Mouse (Mus musculus): ENCODE measurements around the gene Gm765. TPM values are rescaled to one million over a fixed set of nuclear protein-coding genes. Genes with fewer than 3 reads are reported as not detected.

Gene Gm765
- polyA plus RNA-seq, 1 experiment from 2014 or later: not detected

DNA sequence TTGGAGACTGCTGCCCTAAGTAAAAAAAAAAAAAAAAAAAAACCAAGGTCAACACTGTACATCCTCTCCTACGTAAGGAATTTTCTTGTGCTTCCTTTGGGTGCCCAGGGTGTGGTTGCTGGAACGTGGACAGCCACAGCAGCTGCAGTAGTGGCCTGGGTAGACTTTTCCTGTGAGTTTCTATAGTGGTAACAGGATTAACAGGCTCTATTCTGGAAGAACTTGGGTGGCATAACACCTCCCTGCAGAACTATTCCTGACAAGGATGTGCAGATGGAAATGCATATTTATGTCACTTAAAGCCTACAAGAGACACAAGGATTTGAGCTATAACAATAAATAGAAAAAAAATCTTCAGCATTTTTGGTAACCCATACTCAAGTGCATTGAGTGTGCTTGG lies 83.5 kb downstream of the Gm765 start:
- no peak for ATAC-seq (replicated peaks; ENCODE audit: insufficient number of reproducible peaks, low FRiP score, low TSS enrichment)
- no peaks in the 10 kb centered on the region for H3K27me3 ChIP-seq (ENCODE audit: control insufficient read depth, insufficient read depth, low read length)
- peaks cover 5% of the 10 kb centered on the region; the same call in 1 of the 2 replicates for H3K9me3 ChIP-seq (replicated peaks; ENCODE audit: control insufficient read depth, low read length)
- H3K36me3 ChIP-seq (ENCODE audit: control insufficient read depth, insufficient read depth, low read length): no peaks in the 10 kb centered on the region; the same call in 1 of the 2 replicates
- no peak overlapping the region for H3K4me2 ChIP-seq
- no peak overlapping the region for H3K9ac ChIP-seq (ENCODE audit: low read depth, low read length)
- H3K4me3 ChIP-seq (ENCODE audit: low read depth, low read length): no peak overlapping the region
- H3K27ac ChIP-seq (ENCODE audit: low read depth, low read length): no peak overlapping the region
- WGBS (ENCODE audit: insufficient replicate concordance): 41% methylated on average over 2 of the region's 2 CpGs
- no peaks in the 10 kb centered on the region for H3K4me1 ChIP-seq (ENCODE audit: control insufficient read depth, insufficient read depth, low read length)

DNA sequence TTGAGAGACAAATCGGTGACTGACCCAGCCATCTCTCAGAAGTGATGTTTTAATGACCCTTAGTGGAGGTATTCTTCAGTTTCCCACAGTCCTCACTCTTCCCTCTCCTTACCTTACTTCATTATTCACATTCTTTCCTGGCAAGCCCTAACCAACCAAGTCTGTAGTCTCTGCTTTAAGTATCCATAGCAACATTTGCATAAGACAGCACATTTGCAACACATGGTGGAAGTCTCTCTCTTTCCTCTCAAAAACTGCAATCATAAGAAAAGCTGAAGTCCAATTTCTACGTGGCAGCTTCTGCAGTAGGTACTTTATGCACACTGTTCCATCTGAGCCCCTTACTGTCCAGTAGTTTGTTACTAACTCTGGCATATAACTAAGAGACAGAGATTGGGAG lies 96.1 kb downstream of the Gm765 start:
- H3K36me3 ChIP-seq (ENCODE audit: control insufficient read depth, insufficient read depth, low read length): no peaks in the 10 kb centered on the region
- H3K4me3 ChIP-seq (ENCODE audit: low read depth, low read length): no peak overlapping the region
- no peak overlapping the region for H3K9ac ChIP-seq (ENCODE audit: low read depth, low read length)
- H3K4me1 ChIP-seq (ENCODE audit: control insufficient read depth, insufficient read depth, low read length): no peaks in the 10 kb centered on the region
- no peaks in the 10 kb centered on the region for H3K27me3 ChIP-seq (ENCODE audit: control insufficient read depth, insufficient read depth, low read length)
- ATAC-seq (replicated peaks; ENCODE audit: insufficient number of reproducible peaks, low FRiP score, low TSS enrichment): no peak
- H3K4me2 ChIP-seq: no peak overlapping the region
- H3K9me3 ChIP-seq (replicated peaks; ENCODE audit: control insufficient read depth, low read length): no peaks in the 10 kb centered on the region
- WGBS (ENCODE audit: insufficient replicate concordance): 73% methylated on average over 2 of the region's 2 CpGs
- no peak overlapping the region for H3K27ac ChIP-seq (ENCODE audit: low read depth, low read length)

DNA sequence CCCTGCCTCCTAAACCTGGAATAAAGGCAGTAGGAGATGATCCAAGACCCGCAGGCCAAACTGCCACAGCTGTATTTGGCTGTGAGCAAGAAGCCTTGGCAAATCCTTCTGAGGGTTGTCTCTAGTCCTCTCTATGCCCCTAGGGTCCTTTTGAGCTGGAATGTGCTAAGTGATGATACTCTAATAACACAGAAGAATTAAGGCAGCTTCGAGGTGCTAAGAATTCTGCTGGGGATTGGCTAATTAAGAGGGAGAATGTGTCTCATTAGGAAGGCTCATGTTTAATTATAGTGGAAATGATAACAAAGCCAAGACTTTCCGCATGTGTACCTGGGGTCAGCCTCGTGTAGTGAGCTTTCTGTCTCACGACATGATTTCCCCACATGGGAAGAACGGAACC lies 99.4 kb downstream of the Gm765 start:
- no peak for ATAC-seq (replicated peaks; ENCODE audit: insufficient number of reproducible peaks, low FRiP score, low TSS enrichment)
- H3K4me2 ChIP-seq: no peak overlapping the region
- H3K9ac ChIP-seq (ENCODE audit: low read depth, low read length): no peak overlapping the region
- H3K9me3 ChIP-seq (replicated peaks; ENCODE audit: control insufficient read depth, low read length): no peaks in the 10 kb centered on the region
- H3K4me1 ChIP-seq (ENCODE audit: control insufficient read depth, insufficient read depth, low read length): no peaks in the 10 kb centered on the region
- 63% methylated on average over 6 of the region's 6 CpGs for WGBS (ENCODE audit: insufficient replicate concordance)
- H3K27me3 ChIP-seq (ENCODE audit: control insufficient read depth, insufficient read depth, low read length): no peaks in the 10 kb centered on the region
- no peak overlapping the region for H3K27ac ChIP-seq (ENCODE audit: low read depth, low read length)
- H3K4me3 ChIP-seq (ENCODE audit: low read depth, low read length): no peak overlapping the region
- H3K36me3 ChIP-seq (ENCODE audit: control insufficient read depth, insufficient read depth, low read length): no peaks in the 10 kb centered on the region

DNA sequence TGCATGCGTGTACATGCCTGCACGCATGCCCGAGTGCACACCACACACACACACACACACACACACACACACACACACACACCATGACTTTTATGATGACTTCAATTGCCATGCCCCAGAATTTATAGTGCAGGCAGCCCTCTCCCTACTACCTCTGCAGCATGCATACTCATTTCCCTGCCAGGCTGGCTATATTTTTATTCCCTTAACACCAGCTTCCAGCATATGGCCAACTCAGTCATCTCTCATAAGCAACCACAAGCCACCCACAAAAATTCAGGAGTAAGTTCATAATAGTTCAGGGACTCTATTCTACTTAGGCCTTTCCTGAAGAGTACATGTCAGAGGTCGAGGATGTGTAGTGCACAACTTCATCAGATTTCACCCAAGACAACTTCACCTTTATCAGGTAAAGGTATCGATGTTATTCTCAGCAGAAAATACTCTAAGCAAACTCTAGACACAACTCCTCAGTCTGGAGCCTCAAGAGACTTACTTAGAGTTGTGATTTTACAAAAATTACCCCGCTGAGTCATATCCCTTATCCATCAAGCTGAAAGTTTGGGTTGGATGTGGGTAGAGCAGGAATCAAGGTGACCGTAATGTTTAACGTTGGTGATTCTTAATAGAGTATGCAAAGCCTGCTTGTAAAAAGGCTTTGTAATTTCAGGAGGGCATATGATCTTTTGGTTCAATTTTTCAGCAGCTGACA lies 101.8 kb downstream of the Gm765 start:
- Histone ChIP-seq H3K27ac (ENCODE audit: low read depth, low read length) (no peak overlapping the region), H3K9me3 (replicated peaks; ENCODE audit: control insufficient read depth, low read length) (no peaks in the 10 kb centered on the region), H3K9ac (ENCODE audit: low read depth, low read length) (no peak overlapping the region), H3K4me1 (ENCODE audit: control insufficient read depth, insufficient read depth, low read length) (no peaks in the 10 kb centered on the region), H3K27me3 (ENCODE audit: control insufficient read depth, insufficient read depth, low read length) (no peaks in the 10 kb centered on the region), H3K36me3 (ENCODE audit: control insufficient read depth, insufficient read depth, low read length) (no peaks in the 10 kb centered on the region), H3K4me2 (no peak overlapping the region), H3K4me3 (ENCODE audit: low read depth, low read length) (no peak overlapping the region)
- ATAC-seq (replicated peaks; ENCODE audit: insufficient number of reproducible peaks, low FRiP score, low TSS enrichment): no peak
- 81% methylated on average over 8 of the region's 8 CpGs for WGBS (ENCODE audit: insufficient replicate concordance)

DNA sequence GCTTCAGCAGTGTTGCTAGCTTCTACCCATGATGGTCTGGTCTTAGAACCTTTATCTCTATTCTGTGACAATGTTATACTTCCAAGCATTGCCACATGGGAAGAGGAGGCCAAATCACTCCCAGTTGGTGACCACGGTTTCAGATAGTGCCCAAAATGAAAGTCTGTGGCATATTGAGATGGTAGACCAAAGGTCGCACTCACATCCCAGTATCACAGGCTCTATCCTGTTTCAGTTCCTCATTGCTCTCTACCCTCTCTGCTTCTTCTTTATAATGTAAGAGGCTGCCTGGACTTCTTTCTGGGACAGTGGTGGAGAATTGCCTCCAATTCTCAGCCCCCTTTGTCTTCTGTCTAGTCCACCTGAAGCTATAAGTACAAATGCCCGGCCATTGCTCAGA lies 108.5 kb downstream of the Gm765 start:
- WGBS (ENCODE audit: insufficient replicate concordance): 84% methylated on average over 3 of the region's 3 CpGs
- no peaks in the 10 kb centered on the region for H3K9me3 ChIP-seq (replicated peaks; ENCODE audit: control insufficient read depth, low read length)
- H3K27me3 ChIP-seq (ENCODE audit: control insufficient read depth, insufficient read depth, low read length): no peaks in the 10 kb centered on the region
- no peak overlapping the region for H3K4me3 ChIP-seq (ENCODE audit: low read depth, low read length)
- no peak overlapping the region for H3K9ac ChIP-seq (ENCODE audit: low read depth, low read length)
- no peak overlapping the region for H3K4me2 ChIP-seq
- H3K27ac ChIP-seq (ENCODE audit: low read depth, low read length): no peak overlapping the region
- no peaks in the 10 kb centered on the region for H3K4me1 ChIP-seq (ENCODE audit: control insufficient read depth, insufficient read depth, low read length)
- no peak for ATAC-seq (replicated peaks; ENCODE audit: insufficient number of reproducible peaks, low FRiP score, low TSS enrichment)
- no peaks in the 10 kb centered on the region for H3K36me3 ChIP-seq (ENCODE audit: control insufficient read depth, insufficient read depth, low read length)

DNA sequence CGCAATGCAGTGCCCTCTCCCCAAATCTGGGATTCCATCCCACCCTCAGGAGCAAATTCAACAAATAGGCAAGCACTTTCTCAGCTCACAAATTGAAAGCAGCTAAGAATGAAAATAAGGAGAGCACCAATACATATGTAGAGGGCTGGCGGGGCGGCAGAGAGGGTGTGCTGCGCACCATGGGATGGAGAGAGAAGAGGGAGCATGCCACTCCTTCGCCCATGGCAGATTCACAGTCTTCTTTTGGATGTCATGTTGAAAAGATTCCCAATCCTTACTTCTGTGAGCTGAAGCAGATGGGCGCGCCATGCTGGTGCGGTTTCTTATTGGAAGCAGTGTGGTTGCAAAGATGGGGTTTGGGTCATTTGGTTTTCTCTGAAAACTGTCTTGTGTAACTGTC lies 118.6 kb downstream of the Gm765 start:
- no peak overlapping the region for H3K4me2 ChIP-seq
- no peak overlapping the region for H3K27ac ChIP-seq (ENCODE audit: low read depth, low read length)
- H3K9me3 ChIP-seq (replicated peaks; ENCODE audit: control insufficient read depth, low read length): no peaks in the 10 kb centered on the region
- no peak overlapping the region for H3K4me3 ChIP-seq (ENCODE audit: low read depth, low read length)
- no peaks in the 10 kb centered on the region for H3K27me3 ChIP-seq (ENCODE audit: control insufficient read depth, insufficient read depth, low read length)
- ATAC-seq (replicated peaks; ENCODE audit: insufficient number of reproducible peaks, low FRiP score, low TSS enrichment): no peak
- 89% methylated on average over 8 of the region's 8 CpGs for WGBS (ENCODE audit: insufficient replicate concordance)
- no peaks in the 10 kb centered on the region for H3K4me1 ChIP-seq (ENCODE audit: control insufficient read depth, insufficient read depth, low read length)
- H3K36me3 ChIP-seq (ENCODE audit: control insufficient read depth, insufficient read depth, low read length): no peaks in the 10 kb centered on the region
- no peak overlapping the region for H3K9ac ChIP-seq (ENCODE audit: low read depth, low read length)

DNA sequence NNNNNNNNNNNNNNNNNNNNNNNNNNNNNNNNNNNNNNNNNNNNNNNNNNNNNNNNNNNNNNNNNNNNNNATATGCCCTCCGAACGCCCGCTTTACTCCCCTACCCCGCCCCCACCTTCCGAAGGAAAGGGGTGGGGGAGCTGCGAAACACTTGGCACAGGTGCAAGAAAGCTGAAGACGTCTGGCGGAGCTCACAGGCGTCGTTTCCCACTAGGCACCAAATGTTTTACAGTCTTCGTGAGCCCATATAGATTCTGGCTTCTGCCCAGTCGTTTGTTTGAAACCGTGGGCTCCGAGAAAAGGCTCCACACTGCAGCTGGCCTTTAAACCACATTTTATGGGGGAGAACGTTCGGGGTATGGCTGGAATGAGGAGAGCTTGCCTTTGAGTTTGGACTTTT lies 120.6 kb downstream of the Gm765 start:
- Histone ChIP-seq H3K9ac (ENCODE audit: low read depth, low read length) (no peak overlapping the region), H3K4me1 (ENCODE audit: control insufficient read depth, insufficient read depth, low read length) (no peaks in the 10 kb centered on the region), H3K4me2 (no peak overlapping the region), H3K27me3 (ENCODE audit: control insufficient read depth, insufficient read depth, low read length) (no peaks in the 10 kb centered on the region), H3K9me3 (replicated peaks; ENCODE audit: control insufficient read depth, low read length) (no peaks in the 10 kb centered on the region), H3K4me3 (ENCODE audit: low read depth, low read length) (no peak overlapping the region), H3K36me3 (ENCODE audit: control insufficient read depth, insufficient read depth, low read length) (no peaks in the 10 kb centered on the region), H3K27ac (ENCODE audit: low read depth, low read length) (no peak overlapping the region)
- ATAC-seq (replicated peaks; ENCODE audit: insufficient number of reproducible peaks, low FRiP score, low TSS enrichment): no peak
- 77% methylated on average over 16 of the region's 16 CpGs for WGBS (ENCODE audit: insufficient replicate concordance)

DNA sequence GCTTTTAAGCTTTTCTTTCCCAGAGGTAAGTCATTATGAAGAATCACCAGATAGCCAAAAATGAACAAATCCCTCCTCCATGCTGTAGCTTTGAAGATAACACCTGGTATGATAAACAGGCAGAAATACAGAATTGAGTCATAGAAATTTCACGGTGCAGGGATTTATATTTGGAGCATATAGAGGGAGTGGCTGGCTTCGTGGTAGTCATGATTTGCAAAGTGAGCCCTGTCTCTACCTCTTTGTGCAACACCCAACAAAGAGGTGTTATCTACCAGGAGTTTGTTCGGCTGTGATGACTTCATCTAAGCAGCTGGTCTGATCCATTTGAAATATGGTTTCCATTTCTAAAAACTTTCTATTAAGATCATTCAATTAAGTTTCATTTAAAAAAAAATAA lies 130.3 kb downstream of the Gm765 start:
- Histone ChIP-seq H3K9me3 (replicated peaks; ENCODE audit: control insufficient read depth, low read length) (no peaks in the 10 kb centered on the region), H3K9ac (ENCODE audit: low read depth, low read length) (no peak overlapping the region), H3K4me2 (no peak overlapping the region), H3K27me3 (ENCODE audit: control insufficient read depth, insufficient read depth, low read length) (no peaks in the 10 kb centered on the region), H3K27ac (ENCODE audit: low read depth, low read length) (no peak overlapping the region), H3K36me3 (ENCODE audit: control insufficient read depth, insufficient read depth, low read length) (no peaks in the 10 kb centered on the region), H3K4me1 (ENCODE audit: control insufficient read depth, insufficient read depth, low read length) (no peaks in the 10 kb centered on the region), H3K4me3 (ENCODE audit: low read depth, low read length) (no peak overlapping the region)
- no peak for ATAC-seq (replicated peaks; ENCODE audit: insufficient number of reproducible peaks, low FRiP score, low TSS enrichment)
- WGBS (ENCODE audit: insufficient replicate concordance): 72% methylated on average over 3 of the region's 3 CpGs

DNA sequence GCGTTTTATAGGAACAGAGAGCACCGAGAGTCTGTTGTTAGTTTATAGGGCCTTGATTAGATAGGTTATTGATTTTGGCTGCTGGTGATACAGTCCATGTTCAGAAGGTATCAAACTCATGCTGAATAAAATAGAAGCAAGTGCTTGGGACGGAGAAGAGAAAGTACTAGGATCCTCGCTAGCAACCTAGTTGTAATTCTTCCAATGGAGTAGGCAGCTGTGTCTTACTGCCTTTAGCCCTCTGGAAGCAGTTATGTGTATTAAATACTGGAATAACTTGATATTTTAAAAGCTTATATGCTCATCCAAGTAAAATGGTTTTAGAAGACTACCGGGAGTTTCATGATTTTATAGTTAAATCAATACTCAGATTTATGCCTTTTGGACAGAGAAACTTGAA lies 132.3 kb downstream of the Gm765 start:
- 84% methylated on average over 5 of the region's 5 CpGs for WGBS (ENCODE audit: insufficient replicate concordance)
- Histone ChIP-seq H3K4me1 (ENCODE audit: control insufficient read depth, insufficient read depth, low read length) (no peaks in the 10 kb centered on the region), H3K4me3 (ENCODE audit: low read depth, low read length) (no peak overlapping the region), H3K4me2 (no peak overlapping the region), H3K9me3 (replicated peaks; ENCODE audit: control insufficient read depth, low read length) (no peaks in the 10 kb centered on the region), H3K9ac (ENCODE audit: low read depth, low read length) (no peak overlapping the region), H3K36me3 (ENCODE audit: control insufficient read depth, insufficient read depth, low read length) (no peaks in the 10 kb centered on the region), H3K27ac (ENCODE audit: low read depth, low read length) (no peak overlapping the region), H3K27me3 (ENCODE audit: control insufficient read depth, insufficient read depth, low read length) (no peaks in the 10 kb centered on the region)
- no peak for ATAC-seq (replicated peaks; ENCODE audit: insufficient number of reproducible peaks, low FRiP score, low TSS enrichment)

Measured in heart, embryonic 11.5 days (tissue).